8 mouse cellular contexts compared by ENCODE assay signal in genomic region chr1:171346095-171346450, GRCm38 (mm10). TPM values are rescaled to one million over a fixed set of nuclear protein-coding genes. Genes with fewer than 3 reads are reported as not detected.
DNase-seq lines count a peak whose midpoint lies in the region; ATAC-seq and TF ChIP-seq lines count a peak whose summit lies in the region.

No protein-coding gene starts in this region.

- H3K4me2 ChIP-seq in kidney, embryonic 14.5 days (replicated peaks; ENCODE audit: low read depth, low read length) = peak overlapping the region; percentile 61
- peak overlapping the region; percentile 90 for H3K4me2 ChIP-seq in hindbrain, embryonic 14.5 days (replicated peaks)

- H3K9ac ChIP-seq in kidney, embryonic 14.5 days (ENCODE audit: low read depth, low read length) = peak overlapping the region; percentile 84
- peak overlapping the region; percentile 83 for H3K9ac ChIP-seq in hindbrain, embryonic 14.5 days

- H3K9me3 ChIP-seq in kidney, embryonic 14.5 days (ENCODE audit: control insufficient read depth, low read length) = peaks cover 6% of the 10 kb centered on the region; the same call in 1 of the 2 replicates
- H3K9me3 ChIP-seq in hindbrain, embryonic 14.5 days (ENCODE audit: control insufficient read depth, low read length) = peaks cover 6% of the 10 kb centered on the region; the same call in 1 of the 2 replicates

- DNase-seq in kidney, postnatal 4 days = no peak
- no peak for DNase-seq in hindbrain, embryonic 14.5 days (ENCODE audit: low spot score)
- DNase-seq in cerebellum, adult 8-10 months = no peak
- no peak for DNase-seq in retina, embryonic 14.5 days (ENCODE audit: low spot score)
- DNase-seq in cerebellum, postnatal 14 days = no peak

- TF ChIP-seq CTCF in bone marrow, adult 2 months (IDR thresholded peaks at IDR 0.05; ENCODE audit: control insufficient read depth, insufficient read depth, low read length) = no peak

- H3K27me3 ChIP-seq in kidney, embryonic 14.5 days (ENCODE audit: control insufficient read depth, insufficient read depth, low read length) = no peaks in the 10 kb centered on the region
- no peaks in the 10 kb centered on the region for H3K27me3 ChIP-seq in hindbrain, embryonic 14.5 days (ENCODE audit: control insufficient read depth, insufficient read depth, low read length)

- TF ChIP-seq POLR2A in bone marrow, adult 2 months (IDR thresholded peaks at IDR 0.05; ENCODE audit: borderline replicate concordance, control insufficient read depth, low read depth, low read length) = no peak

- peak overlapping the region; percentile 49; the same call in 1 of the 2 replicates for H3K27ac ChIP-seq in kidney, embryonic 14.5 days (ENCODE audit: low read depth, low read length)
- no peak overlapping the region for H3K27ac ChIP-seq in bone marrow, adult 2 months (ENCODE audit: control insufficient read depth, insufficient read depth, low read depth, low read length, poor library complexity)
- peak overlapping the region; percentile 72; the same call in 1 of the 2 replicates for H3K27ac ChIP-seq in hindbrain, embryonic 14.5 days

- under 1% methylated on average over 14 of the region's 14 CpGs for WGBS in kidney, embryonic 14.5 days
- WGBS in bone marrow, adult 2 months = 1% methylated on average over 14 of the region's 14 CpGs
- WGBS in hindbrain, embryonic 14.5 days = under 1% methylated on average over 14 of the region's 14 CpGs

- no peak; the same call in 1 of the 2 replicates for ATAC-seq in kidney, embryonic 14.5 days (ENCODE audit: low FRiP score, low TSS enrichment)
- no peak; the same call in 1 of the 2 replicates for ATAC-seq in hindbrain, embryonic 14.5 days (ENCODE audit: low FRiP score)
- peak; percentile 14; the same call in 1 of the 2 replicates for ATAC-seq in megakaryocyte-erythroid progenitor cell, adult 5-6 weeks (replicated peaks; ENCODE audit: low FRiP score, low TSS enrichment, poor library complexity, severe bottlenecking)

- H3K36me3 ChIP-seq in kidney, embryonic 14.5 days (ENCODE audit: control insufficient read depth, insufficient read depth, low read length) = peaks cover 21% of the 10 kb centered on the region
- peaks cover 27% of the 10 kb centered on the region for H3K36me3 ChIP-seq in hindbrain, embryonic 14.5 days (replicated peaks; ENCODE audit: control insufficient read depth, insufficient read depth)

- H3K4me1 ChIP-seq in kidney, embryonic 14.5 days (ENCODE audit: control insufficient read depth, insufficient read depth, low read length) = peaks cover 16% of the 10 kb centered on the region; the same call in 1 of the 2 replicates
- H3K4me1 ChIP-seq in bone marrow, adult 2 months (ENCODE audit: control insufficient read depth, insufficient read depth, low read length) = no peaks in the 10 kb centered on the region; the same call in 1 of the 2 replicates
- H3K4me1 ChIP-seq in hindbrain, embryonic 14.5 days (replicated peaks; ENCODE audit: control insufficient read depth, insufficient read depth, low read length) = peaks cover 24% of the 10 kb centered on the region

- peak overlapping the region; percentile 91 for H3K4me3 ChIP-seq in kidney, embryonic 14.5 days (ENCODE audit: low read length)
- peak overlapping the region; percentile 80 for H3K4me3 ChIP-seq in bone marrow, adult 2 months (replicated peaks; ENCODE audit: control insufficient read depth, low read depth, low read length)
- peak overlapping the region; percentile 92 for H3K4me3 ChIP-seq in hindbrain, embryonic 14.5 days (replicated peaks; ENCODE audit: low read length)

RNA-seq across cellular contexts. Expression of gene Pfdn2, which starts 0.6 kb away (rescaled TPM):
- 53.7 and 103 TPM in 2 replicates for polyA plus RNA-seq in kidney, embryonic 14.5 days (2014; fragmentation: Nextera tagmentation; extraction: Ambion mirVana)
- polyA plus RNA-seq in bone marrow, adult 2 months (2011; ENCODE audit: insufficient read depth, insufficient read length, low replicate concordance, missing spikeins) = 73.2 and 94.4 TPM in 2 replicates
- polyA plus RNA-seq in hindbrain, embryonic 14.5 days (2014; fragmentation: Nextera tagmentation; extraction: Ambion mirVana) = 60.3 and 66.1 TPM in 2 replicates
- 45.1 and 97.3 TPM in 2 replicates for total RNA-seq in megakaryocyte-erythroid progenitor cell, adult 5-6 weeks (2014; fragmentation: Nextera tagmentation)
- 66.2 and 101 TPM in 2 replicates for total RNA-seq in megakaryocyte-erythroid progenitor cell, adult 5-6 weeks (2017)

RNA-seq across cellular contexts. Expression of gene Nit1, which starts 0.6 kb away (rescaled TPM):
- polyA plus RNA-seq in kidney, embryonic 14.5 days (2014; fragmentation: Nextera tagmentation; extraction: Ambion mirVana) = 33.7 and 34.5 TPM in 2 replicates
- 16.0 and 18.8 TPM in 2 replicates for polyA plus RNA-seq in bone marrow, adult 2 months (2011; ENCODE audit: insufficient read depth, insufficient read length, low replicate concordance, missing spikeins)
- 36.6 and 37.8 TPM in 2 replicates for polyA plus RNA-seq in hindbrain, embryonic 14.5 days (2014; fragmentation: Nextera tagmentation; extraction: Ambion mirVana)
- 10.4 and 22.0 TPM in 2 replicates for total RNA-seq in megakaryocyte-erythroid progenitor cell, adult 5-6 weeks (2014; fragmentation: Nextera tagmentation)
- 39.2 and 42.4 TPM in 2 replicates for total RNA-seq in megakaryocyte-erythroid progenitor cell, adult 5-6 weeks (2017)

RNA-seq across cellular contexts. Expression of gene Klhdc9, which starts 14.5 kb away (rescaled TPM):
- polyA plus RNA-seq in kidney, embryonic 14.5 days (2014; fragmentation: Nextera tagmentation; extraction: Ambion mirVana) = 2.2 and 2.4 TPM in 2 replicates
- polyA plus RNA-seq in bone marrow, adult 2 months (2011; ENCODE audit: insufficient read depth, insufficient read length, low replicate concordance, missing spikeins) = 1.3 TPM in 1 of 2 replicates, not detected in the other
- polyA plus RNA-seq in hindbrain, embryonic 14.5 days (2014; fragmentation: Nextera tagmentation; extraction: Ambion mirVana) = 2.6 and 3.9 TPM in 2 replicates
- 0.20 TPM in 1 of 2 replicates, not detected in the other for total RNA-seq in megakaryocyte-erythroid progenitor cell, adult 5-6 weeks (2014; fragmentation: Nextera tagmentation)
- 0.80 TPM in 1 of 2 replicates, not detected in the other for total RNA-seq in megakaryocyte-erythroid progenitor cell, adult 5-6 weeks (2017)

RNA-seq across cellular contexts. Expression of gene Dedd, which starts 17.1 kb away (rescaled TPM):
- polyA plus RNA-seq in kidney, embryonic 14.5 days (2014; fragmentation: Nextera tagmentation; extraction: Ambion mirVana) = 38.8 and 47.1 TPM in 2 replicates
- 31.6 and 49.7 TPM in 2 replicates for polyA plus RNA-seq in bone marrow, adult 2 months (2011; ENCODE audit: insufficient read depth, insufficient read length, low replicate concordance, missing spikeins)
- 45.9 and 49.9 TPM in 2 replicates for polyA plus RNA-seq in hindbrain, embryonic 14.5 days (2014; fragmentation: Nextera tagmentation; extraction: Ambion mirVana)
- 22.4 and 38.5 TPM in 2 replicates for total RNA-seq in megakaryocyte-erythroid progenitor cell, adult 5-6 weeks (2014; fragmentation: Nextera tagmentation)
- 13.5 and 23.7 TPM in 2 replicates for total RNA-seq in megakaryocyte-erythroid progenitor cell, adult 5-6 weeks (2017)

RNA-seq across cellular contexts. Expression of gene Nectin4, which starts 23.8 kb away (rescaled TPM):
- polyA plus RNA-seq in kidney, embryonic 14.5 days (2014; fragmentation: Nextera tagmentation; extraction: Ambion mirVana) = 1.0 and 2.6 TPM in 2 replicates
- 0.27 and 1.1 TPM in 2 replicates for polyA plus RNA-seq in bone marrow, adult 2 months (2011; ENCODE audit: insufficient read depth, insufficient read length, low replicate concordance, missing spikeins)
- polyA plus RNA-seq in hindbrain, embryonic 14.5 days (2014; fragmentation: Nextera tagmentation; extraction: Ambion mirVana) = 2.3 TPM in 2 replicates
- total RNA-seq in megakaryocyte-erythroid progenitor cell, adult 5-6 weeks (2014; fragmentation: Nextera tagmentation) = not detected in 2 replicates
- total RNA-seq in megakaryocyte-erythroid progenitor cell, adult 5-6 weeks (2017) = 0.14 and 0.27 TPM in 2 replicates
